Mouse (Mus musculus) kidney, adult 2 months (tissue): ENCODE data around the gene Cemip2. TPM values are rescaled to one million over a fixed set of nuclear protein-coding genes. Genes with fewer than 3 reads are reported as not detected.
A peak's percentile ranks its signal among the peaks of the same experiment; 100 is the strongest.

ENCODE experiments used
- DNase-seq: peaks from one replicate; pipeline ENCODE4 v3.0.0; 2021
- H3K27ac ChIP-seq: fragments of 200-500 bp; 2 replicates; pipeline ENCODE4 v1.5.1; 2012; ENCODE audit warnings: low read depth, low read length, control low read depth, inconsistent platforms; ENCODE audit not compliant: insufficient read depth
- H3K27me3 ChIP-seq: fragments of 200-500 bp; replicated peaks from 2 replicates; pipeline ENCODE4 v1.6.1; 2012; ENCODE audit warnings: mild to moderate bottlenecking, moderate library complexity, low read length, inconsistent platforms; ENCODE audit not compliant: control insufficient read depth, insufficient read depth
- H3K36me3 ChIP-seq: fragments of 200-500 bp; 2 replicates; pipeline ENCODE4 v1.6.1; 2012; ENCODE audit warnings: mild to moderate bottlenecking, moderate library complexity, low read length, inconsistent platforms; ENCODE audit not compliant: control insufficient read depth, insufficient read depth
- H3K4me1 ChIP-seq: fragments of 200-500 bp; 2 replicates; pipeline ENCODE4 v1.6.1; 2011; ENCODE audit warnings: low read length; ENCODE audit not compliant: control insufficient read depth, insufficient read depth
- H3K4me3 ChIP-seq: fragments of 200-500 bp; 2 replicates; pipeline ENCODE4 v1.5.1; 2011; ENCODE audit warnings: mild to moderate bottlenecking, low read depth, low read length, control low read depth; ENCODE audit not compliant: insufficient read depth
- CTCF ChIP-seq: fragments of 200-500 bp; conservative IDR thresholded peaks from 2 replicates; pipeline ENCODE4 v1.5.1; 2011; ENCODE audit warnings: low read depth, mild to moderate bottlenecking, control low read depth, low read length, moderate library complexity, mixed read lengths; ENCODE audit not compliant: insufficient read depth, insufficient read length
- POLR2A ChIP-seq: fragments of 200-500 bp; IDR thresholded peaks from one replicate; pipeline ENCODE4 v1.6.1; 2011; ENCODE audit warnings: low read depth, low read length, control low read depth
- WGBS: fragments of 180-500 bp; shearing (Covaris S2); methylation state at CpG from one replicate; pipeline ENCODE4 v1.1.7; 2018; 5-methylcytosine and 5-hydroxymethylcytosine counted together
- polyA plus RNA-seq: library from polyadenylated mRNA; depleted of rRNA; stranded (reverse); fragments of >200 nt; gene quantifications from 2 replicates; pipeline ENCODE4 v1.2.3, GENCODE M21; 2012

The Cemip2 gene
- polyA plus RNA-seq, 1 experiment = 6.9 TPM

DNA sequence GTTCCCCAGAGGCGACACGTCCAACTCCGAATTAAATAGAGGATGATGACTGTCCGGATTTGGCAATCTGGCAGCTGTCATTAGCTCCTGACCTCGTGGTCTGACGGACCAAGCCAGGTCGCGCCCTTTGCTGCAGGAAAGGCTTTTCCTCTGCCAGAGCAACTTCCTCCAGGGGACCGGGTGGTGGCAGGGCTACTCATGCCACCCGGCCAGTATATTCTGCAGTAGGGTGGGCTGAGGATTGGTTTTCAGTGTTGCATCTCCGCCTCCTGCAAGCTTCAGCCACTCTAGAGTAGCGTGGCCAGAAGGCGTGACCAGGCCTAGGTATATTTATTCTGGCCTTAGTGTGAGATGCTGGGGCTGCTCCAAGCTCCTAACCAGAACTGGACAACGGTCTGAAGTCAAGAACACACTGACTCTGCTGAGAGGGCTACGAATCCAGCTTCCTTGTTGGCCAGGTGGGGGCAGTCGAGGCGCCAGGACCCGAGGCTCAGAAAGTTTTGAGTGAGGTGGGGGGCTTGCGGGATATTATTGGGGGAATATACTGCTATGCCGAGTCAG, 891 bp upstream of the Cemip2 start:
- H3K4me3 ChIP-seq = no peak overlapping the region
- DNase-seq = peak; percentile 62
- H3K4me1 ChIP-seq = peaks cover 6% of the 10 kb centered on the region; the same call in 1 of the 2 replicates
- no peak overlapping the region for H3K27ac ChIP-seq
- WGBS = 23% methylated on average over 20 of the region's 20 CpGs
- no peaks in the 10 kb centered on the region for H3K27me3 ChIP-seq
- TF ChIP-seq POLR2A (no peak), CTCF (peak; percentile 49)
- no peaks in the 10 kb centered on the region for H3K36me3 ChIP-seq

DNA sequence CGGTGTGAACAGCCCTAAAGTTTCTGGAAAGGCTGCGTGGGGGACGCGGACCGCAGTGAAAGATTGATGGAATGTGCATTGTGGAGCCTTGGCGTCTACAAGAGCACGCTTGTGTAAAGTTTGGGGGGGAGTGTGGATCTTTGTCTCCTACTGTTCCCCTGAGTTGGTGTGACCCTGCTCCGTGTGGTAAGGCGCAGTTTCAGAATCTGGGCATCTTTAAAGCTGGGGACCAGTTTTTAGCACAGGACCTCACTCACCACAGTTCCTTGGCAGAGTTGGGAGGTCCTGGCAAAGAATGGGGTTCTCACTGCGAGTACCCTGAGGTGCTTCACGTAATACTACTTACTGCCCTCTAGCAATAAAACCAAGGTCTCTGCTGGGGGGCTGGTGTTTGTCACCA, 964 bp downstream of the Cemip2 start:
- no peak for TF ChIP-seq CTCF
- TF ChIP-seq POLR2A = no peak
- H3K27ac ChIP-seq = peak overlapping the region; percentile 86
- no peaks in the 10 kb centered on the region for H3K27me3 ChIP-seq
- DNase-seq = no peak
- peaks cover 9% of the 10 kb centered on the region; the same call in 1 of the 2 replicates for H3K4me1 ChIP-seq
- H3K36me3 ChIP-seq = no peaks in the 10 kb centered on the region
- 1% methylated on average over 11 of the region's 11 CpGs for WGBS
- peak overlapping the region; percentile 91 for H3K4me3 ChIP-seq

DNA sequence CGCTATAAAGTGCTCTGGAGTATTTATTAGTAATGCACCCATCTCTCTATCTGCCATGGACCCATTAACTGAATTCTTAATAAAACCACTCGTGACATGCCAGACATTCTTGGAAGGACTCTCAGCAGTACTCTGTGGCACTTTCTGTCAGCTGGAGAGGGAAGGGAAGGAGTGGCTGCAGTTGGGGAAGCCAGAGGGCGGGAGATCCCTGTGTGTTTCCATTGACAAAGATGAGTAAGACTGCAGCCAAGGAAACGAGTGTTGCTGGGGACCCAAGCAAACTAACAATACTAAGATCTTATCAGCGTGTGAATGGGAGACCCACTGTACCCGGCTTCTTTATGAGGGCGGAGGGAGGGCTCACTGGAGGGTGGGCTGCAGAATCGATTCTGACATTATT, 2.5 kb downstream of the Cemip2 start:
- Histone ChIP-seq H3K36me3 (no peaks in the 10 kb centered on the region), H3K27me3 (no peaks in the 10 kb centered on the region), H3K4me3 (no peak overlapping the region), H3K27ac (no peak overlapping the region), H3K4me1 (peaks cover 11% of the 10 kb centered on the region; the same call in 1 of the 2 replicates)
- 60% methylated on average over 8 of the region's 8 CpGs for WGBS
- TF ChIP-seq POLR2A (no peak), CTCF (no peak)
- peak; percentile 55 for DNase-seq

DNA sequence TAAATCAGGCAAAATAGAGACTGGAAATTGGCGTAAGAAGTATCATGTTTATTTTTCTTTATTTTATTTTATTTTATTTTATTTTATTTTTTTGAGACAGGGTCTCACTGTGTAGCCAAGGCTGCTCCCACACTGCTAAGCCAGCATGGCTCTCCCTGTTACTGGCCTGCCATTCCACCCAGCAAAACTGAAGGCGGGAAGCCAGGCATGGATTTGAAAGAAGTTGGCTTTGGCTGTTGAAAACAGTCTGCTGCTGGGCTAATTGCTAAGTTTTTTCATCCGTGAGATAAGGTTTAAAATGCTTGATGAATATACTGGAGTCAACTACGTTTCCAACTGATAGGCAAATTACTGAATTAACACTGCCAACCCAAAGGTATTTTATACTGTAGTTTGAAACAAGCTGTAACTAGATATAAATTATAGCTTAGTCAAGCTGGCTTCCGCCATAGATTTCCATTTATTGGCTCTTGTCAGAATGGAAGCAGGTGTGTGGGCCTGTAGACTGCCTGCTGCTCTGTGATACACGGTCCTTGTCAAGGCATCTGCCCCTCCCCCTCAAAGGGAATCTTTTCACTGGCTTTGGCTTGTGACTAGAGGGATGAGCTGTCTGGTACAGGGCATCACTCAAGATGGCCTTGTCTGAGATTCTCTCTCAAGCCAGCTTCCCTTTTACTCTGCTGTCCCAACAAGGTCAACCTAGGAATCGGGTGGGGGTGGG, 3.1 kb downstream of the Cemip2 start:
- peaks cover 14% of the 10 kb centered on the region; the same call in 1 of the 2 replicates for H3K4me1 ChIP-seq
- TF ChIP-seq POLR2A (no peak), CTCF (no peak)
- WGBS = 66% methylated on average over 7 of the region's 7 CpGs
- no peak overlapping the region for H3K27ac ChIP-seq
- DNase-seq = no peak
- no peaks in the 10 kb centered on the region for H3K36me3 ChIP-seq
- H3K4me3 ChIP-seq = no peak overlapping the region
- no peaks in the 10 kb centered on the region for H3K27me3 ChIP-seq

DNA sequence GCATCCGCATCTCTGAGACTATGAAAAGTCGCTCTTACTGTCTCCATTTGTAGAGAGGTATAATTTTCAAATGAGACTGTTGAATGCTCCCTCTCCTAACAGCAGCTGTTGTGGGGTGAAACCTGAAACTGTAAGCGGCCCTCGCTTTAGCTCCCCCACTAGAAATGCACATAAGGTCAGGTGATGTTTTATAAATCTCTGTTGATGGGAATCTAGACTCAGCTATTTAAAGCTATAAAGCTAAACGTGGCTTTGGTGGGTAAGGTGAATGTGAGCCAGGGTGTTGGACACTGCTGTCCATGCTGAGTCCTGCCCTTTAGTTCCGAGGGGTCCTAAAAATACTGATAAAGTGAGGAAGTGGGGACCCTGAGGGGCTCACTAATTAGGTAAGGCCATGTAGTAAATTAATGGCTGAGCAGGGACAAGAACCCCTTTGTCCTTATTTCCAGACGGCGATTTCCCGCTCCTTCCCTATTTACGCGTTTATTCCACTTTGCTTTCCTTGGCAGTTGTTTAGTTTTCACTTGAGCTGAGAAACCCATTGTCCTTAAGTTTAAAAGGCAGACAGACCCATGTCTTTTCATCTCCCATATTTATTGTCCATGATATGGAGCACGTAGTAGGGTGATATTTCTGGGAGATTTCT, 3.8 kb downstream of the Cemip2 start:
- WGBS = 64% methylated on average over 12 of the region's 12 CpGs
- TF ChIP-seq CTCF = no peak
- DNase-seq = no peak
- Histone ChIP-seq H3K4me3 (no peak overlapping the region), H3K27me3 (no peaks in the 10 kb centered on the region), H3K27ac (no peak overlapping the region), H3K4me1 (peaks cover 14% of the 10 kb centered on the region; the same call in 1 of the 2 replicates), H3K36me3 (no peaks in the 10 kb centered on the region)

- Histone ChIP-seq H3K27me3 (no peaks in the 10 kb centered on the region), H3K27ac (peak overlapping the region; percentile 65), H3K4me1 (peaks cover 10% of the 10 kb centered on the region; the same call in 1 of the 2 replicates), H3K36me3 (no peaks in the 10 kb centered on the region), H3K4me3 (no peak overlapping the region)
- WGBS = 44% methylated on average over 3 of the region's 3 CpGs
- TF ChIP-seq POLR2A = no peak
- no peak for TF ChIP-seq CTCF
- DNase-seq = peak; percentile 21
These were observed 5.6 kb downstream of the Cemip2 start for GRCm38 (mm10) chr19:21783717-21784116.

GRCm38 (mm10) chr19:21784331-21785131, 6.4 kb downstream of the Cemip2 start:
- Histone ChIP-seq H3K36me3 (no peaks in the 10 kb centered on the region), H3K27ac (peak overlapping the region; percentile 65), H3K4me1 (peaks cover 8% of the 10 kb centered on the region; the same call in 1 of the 2 replicates), H3K4me3 (peak overlapping the region; percentile 39), H3K27me3 (no peaks in the 10 kb centered on the region)
- 49% methylated on average over 8 of the region's 8 CpGs for WGBS
- peak; percentile 95 for DNase-seq
- TF ChIP-seq POLR2A = no peak
- TF ChIP-seq CTCF = no peak
